Mouse (Mus musculus) ES-E14 (cell line): ENCODE results near the gene Zfp637. TPM values are rescaled to one million over a fixed set of nuclear protein-coding genes. Genes with fewer than 3 reads are reported as not detected.

Source experiments
- DNase-seq: peaks from one replicate; pipeline ENCODE4 v3.0.0-alpha.2; 2013; ENCODE audit warnings: low read depth, low spot score
- H3K27ac ChIP-seq: 2 replicates; pipeline ENCODE4 v1.5.1; 2012; ENCODE audit warnings: low read depth, mild to moderate bottlenecking, low read length, moderate library complexity, mixed read lengths; ENCODE audit not compliant: poor library complexity, insufficient read depth, severe bottlenecking
- H3K36me3 ChIP-seq: 2 replicates; pipeline ENCODE4 v1.6.1; 2012; ENCODE audit warnings: mild to moderate bottlenecking, low read length, moderate library complexity, mixed read lengths; ENCODE audit not compliant: control insufficient read depth, poor library complexity, insufficient read depth, severe bottlenecking
- H3K4me1 ChIP-seq, 2 experiments: fragments of 150-350 bp in 1 of 2; sonication (generic) in 1 of 2; 2 replicates each; pipeline ENCODE4 v1.6.1; 2012; ENCODE audit warnings: low read length in 2 of 2, mild to moderate bottlenecking in 1 of 2, mixed read lengths in 1 of 2; ENCODE audit not compliant: control insufficient read depth in 2 of 2, insufficient read depth in 2 of 2, poor library complexity in 1 of 2
- H3K4me3 ChIP-seq, 2 experiments: fragments of 150-350 bp in 1 of 2; sonication (generic) in 1 of 2; 2 replicates each; pipeline ENCODE4 v1.5.1; 2012; ENCODE audit warnings: low read length in 2 of 2, low read depth in 1 of 2, mild to moderate bottlenecking in 1 of 2, mixed read lengths in 1 of 2; ENCODE audit not compliant: insufficient read depth in 1 of 2, poor library complexity in 1 of 2, severe bottlenecking in 1 of 2
- H3K9ac ChIP-seq: 2 replicates; pipeline ENCODE4 v1.6.1; 2012; ENCODE audit warnings: low read depth, mild to moderate bottlenecking, low read length, mixed read lengths; ENCODE audit not compliant: poor library complexity, insufficient read depth, severe bottlenecking
- H3K9me3 ChIP-seq: fragments of 150-350 bp; sonication (generic); 2 replicates; pipeline ENCODE4 v1.6.1; 2012; ENCODE audit warnings: low read depth, mild to moderate bottlenecking, low read length; ENCODE audit not compliant: control insufficient read depth, insufficient read depth
- CHD2 ChIP-seq: IDR thresholded peaks from 2 replicates; pipeline ENCODE4 v1.6.1; 2014; ENCODE audit warnings: mild to moderate bottlenecking, low read depth, low read length, inconsistent platforms
- HCFC1 ChIP-seq: IDR thresholded peaks from 2 replicates; pipeline ENCODE4 v1.6.1; 2012; ENCODE audit warnings: low read length, inconsistent platforms, borderline replicate concordance; ENCODE audit not compliant: insufficient read depth
- MAFK ChIP-seq: IDR thresholded peaks from 2 replicates; pipeline ENCODE4 v1.6.1; 2014; ENCODE audit warnings: mild to moderate bottlenecking, low read depth, low read length, inconsistent platforms; ENCODE audit not compliant: insufficient read depth
- ZC3H11A ChIP-seq: IDR thresholded peaks from 2 replicates; pipeline ENCODE4 v1.6.1; 2012; ENCODE audit warnings: low read depth, mild to moderate bottlenecking, inconsistent platforms, low read length, borderline replicate concordance
- ZNF384 ChIP-seq: IDR thresholded peaks from 2 replicates; pipeline ENCODE4 v1.6.1; 2012; ENCODE audit warnings: low read depth, low read length, inconsistent platforms
- in situ Hi-C, 2 experiments: fragments of 600-800 bp; cut with MboI; formaldehyde crosslinking; loops; one replicate each; pipeline ENCODE4 v1.15.1; 2025; ENCODE audit warnings: low sequenced_read_pairs in 2 of 2, inconsistent platforms in 1 of 2; ENCODE audit not compliant: unreplicated experiment in 2 of 2
- total RNA-seq: library from RNA; depleted of rRNA; stranded (reverse); fragments of 300-350 nt; gene quantifications from 2 replicates; pipeline ENCODE4 v1.2.3, GENCODE M21; 2012

Gene Zfp637
- total RNA-seq, 1 experiment, result 14.3 TPM

DNA sequence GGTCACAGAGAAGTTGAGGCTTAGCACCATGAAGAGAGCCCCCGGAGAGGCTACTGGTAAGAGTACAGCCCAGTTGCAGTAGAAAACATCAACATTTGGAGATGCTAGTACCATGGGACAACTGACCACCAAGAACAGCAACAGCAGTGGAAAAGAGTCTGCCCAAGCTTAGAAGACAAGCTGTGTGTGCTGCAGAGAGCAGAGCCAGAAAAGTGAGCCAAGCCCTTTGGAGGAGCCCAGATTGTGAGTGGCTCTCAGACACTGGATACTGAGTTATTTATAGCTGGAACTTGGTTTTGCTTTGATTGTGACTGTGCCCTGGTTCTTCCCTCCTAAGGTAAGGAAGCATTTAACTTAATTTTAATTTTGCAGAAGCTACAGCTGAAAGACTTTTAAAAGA lies 33.2 kb upstream of the Zfp637 start:
- no peak overlapping the region for H3K27ac ChIP-seq
- no peak overlapping the region for H3K4me3 ChIP-seq
- in situ Hi-C loops, result no loop called here
- DNase-seq, result no peak
- H3K9ac ChIP-seq, result no peak overlapping the region
- H3K4me1 ChIP-seq, result no peaks in the 10 kb centered on the region
- H3K36me3 ChIP-seq, result no peaks in the 10 kb centered on the region
- no peaks in the 10 kb centered on the region for H3K9me3 ChIP-seq
- TF ChIP-seq HCFC1 (no peak), ZC3H11A (no peak), MAFK (no peak), ZNF384 (no peak)

DNA sequence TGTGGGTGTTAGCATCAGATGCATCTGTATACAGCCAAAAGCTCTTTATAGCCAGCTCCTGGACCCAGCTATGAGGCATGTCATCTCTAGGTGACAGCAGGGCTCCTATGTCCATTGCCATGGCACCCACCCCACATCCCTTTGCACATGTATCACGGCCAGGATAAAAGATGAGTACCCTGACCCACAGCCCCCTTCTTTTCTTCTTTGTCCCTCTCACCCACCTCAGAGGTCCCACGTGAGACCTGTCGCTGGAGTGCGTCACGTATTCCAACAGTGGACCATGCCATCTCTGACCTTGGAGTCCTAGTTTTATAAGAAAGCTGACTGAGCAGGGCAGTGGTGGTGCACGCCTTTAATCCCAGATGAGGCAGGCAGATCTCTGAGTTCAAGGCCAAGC lies 31.2 kb upstream of the Zfp637 start:
- TF ChIP-seq ZNF384 (no peak), MAFK (no peak), CHD2 (no peak), HCFC1 (no peak), ZC3H11A (no peak)
- H3K9me3 ChIP-seq, result no peaks in the 10 kb centered on the region
- in situ Hi-C loops, result no loop called here
- no peak overlapping the region for H3K27ac ChIP-seq
- no peaks in the 10 kb centered on the region for H3K4me1 ChIP-seq
- no peak for DNase-seq
- no peak overlapping the region for H3K9ac ChIP-seq
- no peak overlapping the region for H3K4me3 ChIP-seq
- H3K36me3 ChIP-seq, result no peaks in the 10 kb centered on the region

GRCm38 (mm10) chr6:117810717-117811116 lies 30.3 kb upstream of the Zfp637 start:
- Histone ChIP-seq H3K36me3 (no peaks in the 10 kb centered on the region), H3K9ac (no peak overlapping the region), H3K4me3 (no peak overlapping the region), H3K27ac (no peak overlapping the region), H3K4me1 (no peaks in the 10 kb centered on the region), H3K9me3 (no peaks in the 10 kb centered on the region)
- no peak for DNase-seq
- TF ChIP-seq HCFC1 (no peak), MAFK (no peak), ZC3H11A (no peak), ZNF384 (no peak), CHD2 (no peak)
- in situ Hi-C loops, result no loop called here

DNA sequence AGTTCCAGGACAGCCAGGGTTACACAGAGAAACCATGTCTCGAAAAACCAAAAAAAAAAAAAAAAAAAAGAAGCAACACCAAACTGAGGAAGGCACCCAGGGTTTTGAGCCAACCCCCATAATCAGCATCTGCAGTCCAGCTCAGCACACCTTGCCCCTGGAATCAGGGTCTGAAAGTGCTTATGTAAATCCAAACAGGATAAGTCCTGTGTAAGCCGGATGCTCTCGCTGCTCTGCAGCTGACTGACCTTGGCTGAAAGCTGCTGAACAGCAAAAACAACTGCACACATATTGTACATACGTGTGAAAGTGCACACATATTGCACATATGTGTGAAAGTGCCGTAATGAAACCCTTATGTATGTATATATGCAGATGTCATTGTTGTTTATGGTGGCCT lies 29.7 kb upstream of the Zfp637 start:
- Histone ChIP-seq H3K27ac (no peak overlapping the region), H3K9me3 (no peaks in the 10 kb centered on the region), H3K4me1 (no peaks in the 10 kb centered on the region), H3K36me3 (no peaks in the 10 kb centered on the region), H3K9ac (no peak overlapping the region), H3K4me3 (no peak overlapping the region)
- TF ChIP-seq ZNF384 (no peak), CHD2 (no peak), ZC3H11A (no peak), MAFK (no peak), HCFC1 (no peak)
- in situ Hi-C loops, result no loop called here
- DNase-seq, result no peak

- H3K27ac ChIP-seq, result no peak overlapping the region
- in situ Hi-C loops, result no loop called here
- no peaks in the 10 kb centered on the region for H3K4me1 ChIP-seq
- H3K9ac ChIP-seq, result no peak overlapping the region
- peak; percentile 9 for DNase-seq
- H3K36me3 ChIP-seq, result no peaks in the 10 kb centered on the region
- no peak overlapping the region for H3K4me3 ChIP-seq
- TF ChIP-seq MAFK (no peak), ZNF384 (no peak), CHD2 (no peak), HCFC1 (no peak), ZC3H11A (no peak)
- no peaks in the 10 kb centered on the region for H3K9me3 ChIP-seq
Measured at GRCm38 (mm10) chr6:117814681-117815080, 26.3 kb upstream of the Zfp637 start.
